Mouse (Mus musculus) c-Kit-positive CD71-positive TER-119-positive erythroid progenitor cells, embryonic 14.5 days (primary cell): ENCODE measurements around the gene Ctsg.
"Not testable (repeated sequence)": the region's sequence is repeated elsewhere in the genome, so short reads cannot be mapped to it uniquely, and the experiment has no call there.

ENCODE experiments used
- DNase-seq: peaks from one replicate; pipeline ENCODE4 v3.0.0-alpha.2; 2013; ENCODE audit warnings: low spot score

Gene Ctsg

DNA sequence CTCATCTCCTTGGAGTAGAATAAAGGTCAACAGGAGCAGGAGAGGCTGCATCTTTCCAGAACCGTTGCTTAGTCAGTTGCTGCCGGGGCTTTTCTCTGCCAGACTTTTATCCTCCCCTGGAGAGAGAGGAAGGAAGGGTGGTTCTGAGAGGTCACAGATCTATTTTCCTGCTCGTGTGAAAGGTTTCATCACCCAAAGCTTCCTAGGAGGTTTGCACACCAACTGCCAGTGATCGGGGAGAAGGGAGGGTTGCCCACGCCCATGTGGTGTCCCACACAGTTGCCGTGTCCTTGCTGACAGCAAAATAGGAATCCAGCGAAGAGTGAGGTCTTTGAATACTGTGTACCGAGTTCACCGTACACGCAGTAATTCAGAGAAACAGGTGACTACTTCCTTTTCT lies at the start of gene Ctsg:
Ctsg (minus strand) TSS at position 189 of the 400 bp plus-strand sequence.
- DNase-seq: no peak

GRCm38 (mm10) chr14:56133675-56134074 lies 31.3 kb upstream of the Ctsg start:
- not testable (repeated sequence) for DNase-seq

- not testable (repeated sequence) for DNase-seq
These were observed 30.1 kb upstream of the Ctsg start, which contains the start of gene Gzmd for GRCm38 (mm10) chr14:56132508-56132907. Gene Gzmd, minus strand, starts transcription at chr14:56132608.

GRCm38 (mm10) chr14:56128341-56128740 lies 26.0 kb upstream of the Ctsg start:
- DNase-seq: peak; percentile 2

DNA sequence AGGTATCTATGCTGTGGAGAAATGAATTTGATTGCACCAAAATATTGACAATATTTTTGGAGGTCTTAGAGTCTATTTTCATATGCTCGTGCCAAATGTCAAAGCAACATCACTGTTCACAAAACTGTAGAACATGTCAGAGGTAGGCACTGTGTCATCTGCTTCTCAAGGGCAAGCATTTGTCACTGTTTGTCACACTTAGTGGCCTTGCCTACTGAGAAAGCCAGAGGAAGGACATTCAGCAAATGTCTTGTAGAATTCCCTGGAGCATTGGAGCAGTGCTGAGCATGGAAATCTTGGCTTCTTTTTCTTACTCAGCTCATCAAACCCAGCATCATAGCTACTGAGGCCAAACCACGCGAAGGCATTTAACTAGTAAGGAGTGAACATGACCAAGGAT lies 21.1 kb upstream of the Ctsg start:
- DNase-seq: no peak

DNA sequence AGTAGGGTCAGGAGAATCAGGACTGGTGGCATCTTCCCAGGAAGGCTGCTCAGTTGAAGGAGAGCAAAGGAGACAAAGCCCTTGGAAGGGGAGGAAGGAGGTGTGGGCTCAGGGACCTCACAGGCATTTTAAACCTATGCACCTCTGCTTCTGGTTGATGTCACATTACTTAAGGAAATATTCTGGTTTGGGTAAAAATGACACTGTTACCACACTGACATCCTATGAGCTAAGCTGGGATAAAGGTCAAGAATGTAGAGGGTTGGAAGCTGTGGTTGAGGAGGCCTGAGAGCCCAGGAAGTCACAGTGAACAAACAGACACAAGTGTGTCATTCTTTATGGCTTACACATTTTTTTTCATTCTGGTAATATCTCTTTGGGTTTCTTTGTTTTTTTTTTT lies 18.2 kb upstream of the Ctsg start, which contains the start of gene Gzme:
Gzme (minus strand) TSS at position 101 of the 400 bp plus-strand sequence.
- no peak for DNase-seq

- DNase-seq: not testable (repeated sequence)
These were observed 13.3 kb upstream of the Ctsg start for GRCm38 (mm10) chr14:56115531-56116310.

DNA sequence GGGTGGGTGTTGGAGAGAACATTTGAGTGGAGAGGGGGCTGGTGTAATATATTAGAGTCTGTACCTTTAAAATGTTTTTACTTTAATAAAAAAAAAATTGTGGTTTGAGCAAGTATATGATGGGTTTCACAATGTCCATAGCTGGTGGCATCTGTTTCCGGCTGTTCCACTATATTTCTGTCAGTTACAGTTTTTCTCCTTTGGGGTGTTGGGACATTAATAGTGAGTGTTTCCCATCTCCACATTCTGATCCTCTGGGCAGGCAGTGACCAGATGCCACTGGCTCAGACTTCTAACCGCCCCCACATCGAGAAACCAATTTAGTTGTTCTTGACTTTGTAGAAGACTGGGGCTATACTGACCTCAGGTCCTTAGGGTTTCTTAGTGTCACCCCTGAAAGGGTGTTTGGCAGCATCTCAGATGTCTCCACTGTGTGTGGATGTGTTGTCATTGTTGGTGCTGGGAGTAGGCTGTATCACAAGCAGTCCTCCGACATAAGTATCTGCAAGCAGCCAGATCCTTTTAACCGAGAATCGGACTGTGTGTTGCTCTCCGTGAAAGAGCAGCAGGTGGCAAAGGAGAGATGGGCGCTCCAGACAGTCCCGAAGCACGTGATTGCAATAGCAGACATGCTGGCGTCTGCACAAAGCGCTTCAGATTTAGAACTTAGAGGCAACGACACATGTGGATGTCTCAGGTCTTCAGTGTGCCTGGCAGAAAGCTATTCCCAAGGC lies 3.2 kb upstream of the Ctsg start:
- no peak for DNase-seq

DNA sequence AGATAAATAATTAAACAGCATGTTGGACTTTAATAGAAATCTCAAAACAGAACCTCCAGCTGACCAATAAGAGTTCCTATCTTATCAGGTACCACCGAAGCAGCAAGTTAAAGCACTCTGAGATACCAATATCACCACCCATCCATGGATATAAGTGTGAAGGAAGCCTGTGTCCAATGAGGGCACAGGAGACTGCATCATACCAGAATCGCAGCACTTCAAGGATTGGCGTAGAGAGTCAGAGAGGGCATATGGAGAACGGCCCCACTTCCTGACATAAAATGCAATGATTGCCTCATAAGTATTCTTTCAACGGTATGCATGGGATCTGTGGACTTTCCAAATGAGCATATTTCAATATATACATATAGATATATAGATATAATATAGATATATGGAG lies 2.6 kb upstream of the Ctsg start:
- no peak for DNase-seq

GRCm38 (mm10) chr14:56103452-56103851 lies 1.1 kb upstream of the Ctsg start:
- no peak for DNase-seq

GRCm38 (mm10) chr14:56098940-56099339 lies 3.4 kb downstream of the Ctsg start:
- DNase-seq: peak; percentile 24

DNA sequence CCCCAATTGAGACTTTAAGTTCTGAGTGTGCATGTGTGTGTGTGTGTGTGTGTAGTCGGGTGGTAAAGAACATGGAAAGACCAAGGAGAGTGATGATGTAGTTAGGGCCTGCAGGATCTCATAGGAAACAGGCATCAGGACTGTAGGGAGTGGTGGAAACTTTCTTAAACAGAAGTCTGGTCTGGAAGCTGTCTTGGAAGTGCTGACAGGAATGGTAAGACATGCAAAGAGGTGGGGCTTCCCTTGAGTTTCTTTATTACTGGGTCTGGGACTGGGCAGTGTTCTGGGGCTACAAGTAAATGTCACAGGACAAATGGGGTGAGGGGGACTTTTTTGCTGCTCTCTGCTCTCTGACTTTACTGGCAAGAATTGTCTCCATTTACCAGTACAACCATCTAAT lies 4.8 kb downstream of the Ctsg start:
- no peak for DNase-seq

GRCm38 (mm10) chr14:56093353-56093752 lies 9.0 kb downstream of the Ctsg start:
- no peak for DNase-seq

- no peak for DNase-seq
These were observed 15.7 kb downstream of the Ctsg start for GRCm38 (mm10) chr14:56086711-56087110.

DNA sequence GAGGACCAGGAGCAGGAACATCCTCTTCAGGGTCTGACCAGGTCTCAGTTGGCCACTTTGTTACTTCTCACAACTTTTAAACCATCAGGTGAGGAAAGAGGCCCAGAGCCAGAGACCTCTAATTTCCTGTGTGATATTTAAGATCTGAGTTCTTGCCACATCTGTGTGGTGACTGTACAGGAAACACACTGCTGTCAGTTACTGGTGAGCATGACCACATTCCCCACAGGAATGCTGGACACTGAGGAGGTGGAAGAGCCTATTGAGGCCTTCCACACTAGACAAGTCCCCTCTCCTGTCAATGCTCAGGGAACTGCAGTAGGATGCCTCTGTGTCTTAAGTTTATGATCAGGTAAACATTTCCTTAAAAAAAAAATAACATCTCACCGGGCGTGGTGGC lies 17.2 kb downstream of the Ctsg start, which contains the start of gene Mcpt8:
Mcpt8 (minus strand) TSS at position 107 of the 400 bp plus-strand sequence.
- no peak for DNase-seq

DNA sequence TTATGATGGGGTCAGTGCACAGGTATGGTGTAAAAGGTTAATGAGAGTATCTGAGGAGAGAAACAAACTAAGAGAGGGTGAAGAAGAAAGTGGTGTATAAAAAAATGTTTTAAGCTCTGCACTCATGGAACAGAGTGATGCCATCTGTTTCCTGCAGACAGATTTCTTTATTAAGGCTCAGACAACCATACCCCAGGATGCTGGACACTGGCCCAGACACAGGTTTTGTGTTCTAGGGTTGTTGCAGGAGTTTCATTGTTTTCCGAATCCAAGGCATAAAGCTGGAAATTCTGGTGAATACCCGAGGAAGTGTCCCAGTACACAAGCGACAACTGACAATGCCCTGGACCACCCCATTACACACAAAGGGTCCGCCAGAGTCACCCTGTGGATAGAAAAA lies 20.4 kb downstream of the Ctsg start:
- no peak for DNase-seq

GRCm38 (mm10) chr14:56062213-56062612 lies 40.2 kb downstream of the Ctsg start, which contains the start of gene Mcpt4:
Gene Mcpt4, minus strand, starts transcription at chr14:56062313.
- not testable (repeated sequence) for DNase-seq

- DNase-seq: no peak
These were observed 44.7 kb downstream of the Ctsg start for GRCm38 (mm10) chr14:56057722-56058121.

- no peak for DNase-seq
These were observed 47.0 kb downstream of the Ctsg start for GRCm38 (mm10) chr14:56055408-56055807.
